Mouse (Mus musculus): ENCODE measurements at regions not wholly inside any gene's neighbourhood (a gene's known extent, or its start where the extent isn't known, plus 50 kb on each side); places are given as distances from the start of the nearest gene placed in this dataset.

GRCm38 (mm10) chr7:138680530-138680929, 165.3 kb upstream of the Ppp2r2d start:
- Histone ChIP-seq H3K36me3 (replicated peaks) (no peaks in the 10 kb centered on the region), H3K9me3 (no peaks in the 10 kb centered on the region), H3K27ac (replicated peaks) (no peak overlapping the region), H3K27me3 (replicated peaks; ENCODE audit: low read depth, poor library complexity, severe bottlenecking) (no peaks in the 10 kb centered on the region), H3K4me3 (no peak overlapping the region), H3K4me1 (no peaks in the 10 kb centered on the region)
- 85% methylated on average over 5 of the region's 5 CpGs for WGBS
- no peak for DNase-seq (ENCODE audit: low spot score)

- no peaks in the 10 kb centered on the region for H3K9me3 ChIP-seq
- no peaks in the 10 kb centered on the region for H3K36me3 ChIP-seq (replicated peaks)
- no peak for DNase-seq (ENCODE audit: low spot score)
- no peak overlapping the region for H3K27ac ChIP-seq (replicated peaks)
- 89% methylated on average over 2 of the region's 2 CpGs for WGBS
- H3K4me3 ChIP-seq = no peak overlapping the region
- no peaks in the 10 kb centered on the region for H3K27me3 ChIP-seq (replicated peaks; ENCODE audit: low read depth, poor library complexity, severe bottlenecking)
- no peaks in the 10 kb centered on the region for H3K4me1 ChIP-seq
Measured at GRCm38 (mm10) chr7:138679575-138679974, 166.3 kb upstream of the Ppp2r2d start.

- no peak overlapping the region for H3K4me3 ChIP-seq
- no peaks in the 10 kb centered on the region for H3K9me3 ChIP-seq
- H3K36me3 ChIP-seq (replicated peaks) = no peaks in the 10 kb centered on the region
- H3K27me3 ChIP-seq (replicated peaks; ENCODE audit: low read depth, poor library complexity, severe bottlenecking) = no peaks in the 10 kb centered on the region
- no peak overlapping the region for H3K27ac ChIP-seq (replicated peaks)
- whole genome bisulfite sequencing = 65% methylated on average over 1 of the region's 1 CpGs
- no peak for DNase-seq (ENCODE audit: low spot score)
- peaks cover 25% of the 10 kb centered on the region for H3K4me1 ChIP-seq
Measured at GRCm38 (mm10) chr7:138672959-138673358, 172.9 kb upstream of the Ppp2r2d start.

- DNase-seq (ENCODE audit: low spot score) = peak; percentile 15
- H3K4me3 ChIP-seq = no peak overlapping the region
- no peaks in the 10 kb centered on the region for H3K9me3 ChIP-seq
- peaks cover 23% of the 10 kb centered on the region for H3K4me1 ChIP-seq
- WGBS = 26% methylated on average over 4 of the region's 4 CpGs
- no peaks in the 10 kb centered on the region for H3K27me3 ChIP-seq (replicated peaks; ENCODE audit: low read depth, poor library complexity, severe bottlenecking)
- no peak overlapping the region for H3K27ac ChIP-seq (replicated peaks)
- H3K36me3 ChIP-seq (replicated peaks) = no peaks in the 10 kb centered on the region
Measured at GRCm38 (mm10) chr7:138668337-138668736, 177.5 kb upstream of the Ppp2r2d start.

GRCm38 (mm10) chr7:138660124-138660523, 185.8 kb upstream of the Ppp2r2d start:
- no peak for DNase-seq (ENCODE audit: low spot score)
- Histone ChIP-seq H3K4me3 (no peak overlapping the region), H3K9me3 (no peaks in the 10 kb centered on the region), H3K27ac (replicated peaks) (no peak overlapping the region), H3K27me3 (replicated peaks; ENCODE audit: low read depth, poor library complexity, severe bottlenecking) (no peaks in the 10 kb centered on the region), H3K4me1 (peaks cover 4% of the 10 kb centered on the region; the same call in 1 of the 2 replicates), H3K36me3 (replicated peaks) (no peaks in the 10 kb centered on the region)
- 89% methylated on average over 4 of the region's 4 CpGs for WGBS

GRCm38 (mm10) chr7:138657521-138657920, 188.4 kb upstream of the Ppp2r2d start:
- Histone ChIP-seq H3K36me3 (replicated peaks) (no peaks in the 10 kb centered on the region), H3K4me3 (no peak overlapping the region), H3K9me3 (no peaks in the 10 kb centered on the region), H3K27ac (replicated peaks) (no peak overlapping the region), H3K4me1 (peaks cover 4% of the 10 kb centered on the region; the same call in 1 of the 2 replicates), H3K27me3 (replicated peaks; ENCODE audit: low read depth, poor library complexity, severe bottlenecking) (no peaks in the 10 kb centered on the region)
- 90% methylated on average over 4 of the region's 4 CpGs for WGBS
- DNase-seq (ENCODE audit: low spot score) = no peak

- Histone ChIP-seq H3K4me1 (peaks cover 4% of the 10 kb centered on the region; the same call in 1 of the 2 replicates), H3K27ac (replicated peaks) (no peak overlapping the region), H3K27me3 (replicated peaks; ENCODE audit: low read depth, poor library complexity, severe bottlenecking) (no peaks in the 10 kb centered on the region), H3K4me3 (no peak overlapping the region), H3K36me3 (replicated peaks) (no peaks in the 10 kb centered on the region), H3K9me3 (no peaks in the 10 kb centered on the region)
- DNase-seq (ENCODE audit: low spot score) = no peak
- 86% methylated on average over 2 of the region's 2 CpGs for WGBS
Measured at GRCm38 (mm10) chr7:138657076-138657475, 188.8 kb upstream of the Ppp2r2d start.

- WGBS = 67% methylated on average over 3 of the region's 3 CpGs
- Histone ChIP-seq H3K27me3 (replicated peaks; ENCODE audit: low read depth, poor library complexity, severe bottlenecking) (no peaks in the 10 kb centered on the region), H3K4me3 (no peak overlapping the region), H3K27ac (replicated peaks) (no peak overlapping the region), H3K4me1 (peaks cover 4% of the 10 kb centered on the region; the same call in 1 of the 2 replicates), H3K9me3 (no peaks in the 10 kb centered on the region), H3K36me3 (replicated peaks) (no peaks in the 10 kb centered on the region)
- DNase-seq (ENCODE audit: low spot score) = no peak
Measured at GRCm38 (mm10) chr7:138655940-138656339, 189.9 kb upstream of the Ppp2r2d start.

DNA sequence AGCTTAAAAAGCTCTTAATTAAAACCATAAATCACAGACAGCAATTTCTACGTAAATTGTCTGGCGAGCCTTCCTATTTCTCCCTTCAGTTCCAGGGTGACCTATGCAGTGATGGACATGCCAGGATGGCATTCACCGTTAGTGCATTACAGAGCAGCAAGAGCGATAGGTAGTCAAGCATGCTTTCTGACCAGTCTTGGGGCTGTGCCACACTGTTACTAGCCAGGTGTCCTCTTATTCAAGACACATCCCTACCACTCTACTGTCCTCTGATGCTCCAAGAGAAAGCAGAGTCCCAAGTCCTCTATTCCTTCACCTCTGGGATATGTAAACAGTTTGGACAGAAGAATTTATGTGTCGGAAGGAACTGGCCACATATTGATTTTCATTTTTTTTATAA, 194.9 kb upstream of the Ppp2r2d start:
- no peak for DNase-seq (ENCODE audit: low spot score)
- no peaks in the 10 kb centered on the region for H3K9me3 ChIP-seq
- H3K4me3 ChIP-seq = no peak overlapping the region
- H3K27me3 ChIP-seq (replicated peaks; ENCODE audit: low read depth, poor library complexity, severe bottlenecking) = no peaks in the 10 kb centered on the region
- WGBS = 90% methylated on average over 5 of the region's 5 CpGs
- 0 out of 2 replicates have a peak, but pooled peaks cover 5% of the 10 kb centered on the region for H3K4me1 ChIP-seq
- H3K27ac ChIP-seq (replicated peaks) = no peak overlapping the region
- H3K36me3 ChIP-seq (replicated peaks) = no peaks in the 10 kb centered on the region

DNA sequence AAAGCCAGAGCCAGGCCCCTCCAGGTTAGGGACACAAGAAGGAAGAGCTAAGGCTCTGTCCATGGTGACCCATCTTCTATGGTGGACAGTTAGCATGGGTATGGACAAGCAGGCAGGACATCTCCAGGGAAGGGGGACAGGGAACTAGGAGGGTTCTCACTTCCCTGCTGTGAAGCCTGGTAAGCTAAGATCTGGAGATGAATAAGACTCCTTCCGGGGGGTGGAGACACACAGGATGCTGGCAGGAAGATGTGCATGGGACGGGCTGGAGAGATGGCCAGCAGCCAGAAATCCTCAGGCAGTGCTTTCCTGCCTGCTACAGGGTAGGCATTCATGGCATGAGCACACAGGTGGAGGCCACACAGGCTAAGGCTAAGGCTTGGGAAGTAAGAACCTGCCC, 198.2 kb upstream of the Ppp2r2d start:
- WGBS = 76% methylated on average over 2 of the region's 2 CpGs
- Histone ChIP-seq H3K36me3 (replicated peaks) (no peaks in the 10 kb centered on the region), H3K4me3 (no peak overlapping the region), H3K27me3 (replicated peaks; ENCODE audit: low read depth, poor library complexity, severe bottlenecking) (no peaks in the 10 kb centered on the region), H3K4me1 (0 out of 2 replicates have a peak, but pooled peaks cover 5% of the 10 kb centered on the region), H3K27ac (replicated peaks) (no peak overlapping the region), H3K9me3 (no peaks in the 10 kb centered on the region)
- DNase-seq (ENCODE audit: low spot score) = no peak

- DNase-seq (ENCODE audit: low spot score) = no peak
- H3K4me1 ChIP-seq = no peaks in the 10 kb centered on the region
- H3K9me3 ChIP-seq = no peaks in the 10 kb centered on the region
- H3K27ac ChIP-seq (replicated peaks) = no peak overlapping the region
- H3K27me3 ChIP-seq (replicated peaks; ENCODE audit: low read depth, poor library complexity, severe bottlenecking) = no peaks in the 10 kb centered on the region
- H3K36me3 ChIP-seq (replicated peaks) = no peaks in the 10 kb centered on the region
- 75% methylated on average over 6 of the region's 6 CpGs for WGBS
- H3K4me3 ChIP-seq = no peak overlapping the region
Measured at GRCm38 (mm10) chr7:138640492-138641165, 205.2 kb upstream of the Ppp2r2d start.

DNA sequence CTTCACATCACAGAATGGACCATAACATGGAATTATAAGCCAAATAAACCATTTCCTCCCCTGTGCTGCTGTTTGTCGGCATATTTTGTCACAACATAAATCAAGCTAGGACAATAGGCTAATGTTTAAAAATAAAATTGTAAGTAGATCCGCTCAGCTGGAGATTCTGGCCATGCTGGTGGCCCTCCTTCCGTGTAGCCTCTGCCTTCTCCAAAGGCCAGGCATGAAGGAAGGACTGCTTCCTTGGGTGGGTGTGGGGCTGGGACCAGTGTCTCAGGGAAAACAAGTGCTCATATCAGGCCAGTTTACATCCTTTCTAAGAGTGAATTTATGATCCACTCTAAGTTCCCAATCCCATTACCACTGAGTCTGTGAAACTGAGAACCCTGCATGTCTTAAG, 206.3 kb upstream of the Ppp2r2d start:
- Histone ChIP-seq H3K4me3 (no peak overlapping the region), H3K36me3 (replicated peaks) (no peaks in the 10 kb centered on the region), H3K27ac (replicated peaks) (no peak overlapping the region), H3K27me3 (replicated peaks; ENCODE audit: low read depth, poor library complexity, severe bottlenecking) (no peaks in the 10 kb centered on the region), H3K4me1 (no peaks in the 10 kb centered on the region), H3K9me3 (no peaks in the 10 kb centered on the region)
- 89% methylated on average over 3 of the region's 3 CpGs for WGBS
- no peak for DNase-seq (ENCODE audit: low spot score)

- H3K27ac ChIP-seq (replicated peaks) = no peak overlapping the region
- no peaks in the 10 kb centered on the region for H3K4me1 ChIP-seq
- no peaks in the 10 kb centered on the region for H3K27me3 ChIP-seq (replicated peaks; ENCODE audit: low read depth, poor library complexity, severe bottlenecking)
- H3K36me3 ChIP-seq (replicated peaks) = no peaks in the 10 kb centered on the region
- DNase-seq (ENCODE audit: low spot score) = no peak
- 84% methylated on average over 9 of the region's 9 CpGs for WGBS
- H3K4me3 ChIP-seq = no peak overlapping the region
- no peaks in the 10 kb centered on the region for H3K9me3 ChIP-seq
Measured at GRCm38 (mm10) chr7:138626061-138626460, 219.8 kb upstream of the Ppp2r2d start.
